Mouse (Mus musculus): ENCODE results near the gene Crygc. TPM values are rescaled to one million over a fixed set of nuclear protein-coding genes. Genes with fewer than 3 reads are reported as not detected.

Gene Crygc
- total and polyA plus RNA-seq, 3 experiments = not detected

- H3K4me3 ChIP-seq (replicated peaks in 1 of 3; ENCODE audit: low read depth in 2 of 3, low read length in 2 of 3, poor library complexity in 1 of 3) = no peak overlapping the region
- in situ Hi-C loops (cut with MboI; ENCODE audit: low pct_ligation_motif_present, low pct_unique_long_range_greater_than_20kb, low sequenced_read_pairs) = no loop called here
- H3K27ac ChIP-seq (ENCODE audit: insufficient read depth, low read depth) = no peak overlapping the region
- H3K79me2 ChIP-seq (replicated peaks; ENCODE audit: control insufficient read depth, extremely low read depth, insufficient read depth, poor library complexity, severe bottlenecking) = no peaks in the 10 kb centered on the region
- no peaks in the 10 kb centered on the region for H3K27me3 ChIP-seq (replicated peaks)
- H3K4me1 ChIP-seq (ENCODE audit: control insufficient read depth in 1 of 2, insufficient read depth in 2 of 2) = peaks cover 3 to 28% of the 10 kb centered on the region in 2 experiments; a peak in 3 of 4 replicates
- no peak overlapping the region for H3K4me2 ChIP-seq (ENCODE audit: insufficient read depth, low read depth, poor library complexity, severe bottlenecking)
- TF ChIP-seq MAFK (IDR thresholded peaks at IDR 0.05; ENCODE audit: insufficient replicate concordance, low read length) = no peak
- TF ChIP-seq MYC (IDR thresholded peaks at IDR 0.05; ENCODE audit: low read depth, low read length) = no peak
- no peak for TF ChIP-seq RCOR1 (conservative IDR thresholded peaks at IDR 0.05; ENCODE audit: low read depth, low read length)
- no peak for TF ChIP-seq USF2 (conservative IDR thresholded peaks at IDR 0.05; ENCODE audit: low read depth, low read length)
- no peak for TF ChIP-seq CTCF (conservative IDR thresholded peaks at IDR 0.05 in 1 of 2, IDR thresholded peaks at IDR 0.05 in 1 of 2; ENCODE audit: low read depth in 2 of 2, low read length in 2 of 2)
- no peak for TF ChIP-seq ZNF384 (IDR thresholded peaks at IDR 0.05; ENCODE audit: low read depth, low read length)
- TF ChIP-seq TBP (conservative IDR thresholded peaks at IDR 0.05; ENCODE audit: low read depth, low read length) = no peak
- TF ChIP-seq ZMIZ1 (IDR thresholded peaks at IDR 0.05; ENCODE audit: low read depth, low read length) = no peak
- TF ChIP-seq POLR2AphosphoS2 (IDR thresholded peaks at IDR 0.05; ENCODE audit: low read depth, low read length) = no peak
- no peak for TF ChIP-seq MXI1 (IDR thresholded peaks at IDR 0.05; ENCODE audit: low read depth, low read length)
- TF ChIP-seq SIN3A (IDR thresholded peaks at IDR 0.05; ENCODE audit: low read length) = no peak
- TF ChIP-seq MEF2A (IDR thresholded peaks at IDR 0.05; ENCODE audit: borderline replicate concordance, low read depth, low read length) = no peak
- TF ChIP-seq MAX (IDR thresholded peaks at IDR 0.05; ENCODE audit: low read length) = no peak
- no peak for TF ChIP-seq JUND (conservative IDR thresholded peaks at IDR 0.05; ENCODE audit: low read depth, low read length)
- no peak for TF ChIP-seq HCFC1 (IDR thresholded peaks at IDR 0.05; ENCODE audit: low read depth, low read length)
- H3K36me3 ChIP-seq (replicated peaks in 1 of 2; ENCODE audit: control insufficient read depth in 1 of 2, insufficient read depth in 1 of 2, low read length in 1 of 2) = no peaks in the 10 kb centered on the region
- dilution Hi-C loops (cut with MboI; ENCODE audit: extremely low pct_ligation_motif_present, extremely low pct_unique_long_range_greater_than_20kb, low sequenced_read_pairs) = no loop called here
- no peaks in the 10 kb centered on the region for H3K9me3 ChIP-seq (replicated peaks; ENCODE audit: low read length)
- no peak for DNase-seq (ENCODE audit: extremely low read depth)
- no peak overlapping the region for H3K9ac ChIP-seq (ENCODE audit: insufficient read depth, low read depth)
These were observed 24.7 kb downstream of the Crygc start for GRCm38 (mm10) chr1:65048781-65049180.

GRCm38 (mm10) chr1:65046401-65047109 is 26.9 kb downstream of the Crygc start:
- no peaks in the 10 kb centered on the region for H3K79me2 ChIP-seq (replicated peaks; ENCODE audit: control insufficient read depth, extremely low read depth, insufficient read depth, poor library complexity, severe bottlenecking)
- H3K4me3 ChIP-seq (replicated peaks in 1 of 3; ENCODE audit: low read depth in 2 of 3, low read length in 2 of 3, poor library complexity in 1 of 3) = no peak overlapping the region
- dilution Hi-C loops (cut with MboI; ENCODE audit: extremely low pct_ligation_motif_present, extremely low pct_unique_long_range_greater_than_20kb, low sequenced_read_pairs) (no loop called here), in situ Hi-C loops (cut with MboI; ENCODE audit: low pct_ligation_motif_present, low pct_unique_long_range_greater_than_20kb, low sequenced_read_pairs) (no loop called here)
- DNase-seq (ENCODE audit: extremely low read depth) = peak; percentile 47
- H3K4me1 ChIP-seq (ENCODE audit: control insufficient read depth in 1 of 2, insufficient read depth in 2 of 2) = peaks cover 3 to 29% of the 10 kb centered on the region in 2 experiments; a peak in 3 of 4 replicates
- H3K4me2 ChIP-seq (ENCODE audit: insufficient read depth, low read depth, poor library complexity, severe bottlenecking) = peak overlapping the region; percentile 35
- no peak overlapping the region for H3K27ac ChIP-seq (ENCODE audit: insufficient read depth, low read depth)
- H3K9ac ChIP-seq (ENCODE audit: insufficient read depth, low read depth) = no peak overlapping the region
- no peaks in the 10 kb centered on the region for H3K9me3 ChIP-seq (replicated peaks; ENCODE audit: low read length)
- no peaks in the 10 kb centered on the region for H3K36me3 ChIP-seq (replicated peaks in 1 of 2; ENCODE audit: control insufficient read depth in 1 of 2, insufficient read depth in 1 of 2, low read length in 1 of 2)
- H3K27me3 ChIP-seq (replicated peaks) = no peaks in the 10 kb centered on the region
- TF ChIP-seq RAD21 (IDR thresholded peaks at IDR 0.05; ENCODE audit: low read depth, low read length) (peak; percentile 74), NRF1 (IDR thresholded peaks at IDR 0.05; ENCODE audit: low read depth, low read length) (0 out of 2 replicates have a peak, but pooled peaks have one; percentile 12), SMC3 (IDR thresholded peaks at IDR 0.05; ENCODE audit: low read depth, low read length) (peak; percentile 47; the same call in 1 of the 2 replicates), E2F4 (IDR thresholded peaks at IDR 0.05; ENCODE audit: insufficient replicate concordance, low read depth, low read length) (no peak), MYC (IDR thresholded peaks at IDR 0.05; ENCODE audit: low read depth, low read length) (no peak), CTCF (conservative IDR thresholded peaks at IDR 0.05 in 1 of 2, IDR thresholded peaks at IDR 0.05 in 1 of 2; ENCODE audit: low read depth in 2 of 2, low read length in 2 of 2) (peak; percentile 52 to 83)
